Comparison of ENCODE assay signal across 35 mouse cellular contexts in the genomic region with DNA sequence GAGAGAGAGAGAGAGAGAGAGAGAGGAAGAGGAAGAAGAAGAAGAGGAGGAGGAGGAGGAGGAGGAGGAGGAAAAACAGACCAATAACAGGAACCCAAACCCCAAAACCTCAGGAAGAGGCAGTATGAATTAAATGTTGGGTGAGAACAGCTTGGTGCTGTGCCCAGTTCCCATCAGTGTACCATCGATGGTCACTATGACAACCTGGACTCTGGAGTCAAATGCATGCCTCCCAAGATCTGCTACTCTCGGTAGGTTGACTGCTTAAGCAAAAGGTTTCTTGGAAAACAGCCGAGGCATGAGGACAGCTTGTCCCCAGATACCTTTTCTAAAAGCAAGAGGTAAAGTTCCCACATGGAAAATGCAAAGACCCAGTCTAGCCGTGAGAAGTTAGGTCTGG. TPM values are rescaled to one million over a fixed set of nuclear protein-coding genes. Genes with fewer than 3 reads are reported as not detected.
DNase-seq lines count a peak whose midpoint lies in the region; ATAC-seq lines count a peak whose summit lies in the region.
"Had no signal": no experiment of that assay in that cellular context is flagged by ENCODE, and none has a peak within 500 bp of the region (broad histone marks: within the 10 kb centered on the region; RNA-seq: fewer than 3 reads in every experiment).

No protein-coding gene starts in this region.

- WGBS in forebrain, embryonic 16.5 days, result 56% methylated on average over 4 of the region's 4 CpGs
- 84% methylated on average over 4 of the region's 4 CpGs for WGBS in forebrain, embryonic 12.5 days

- peak; percentile 21 for DNase-seq in layer of hippocampus, adult 9-11 months
- DNase-seq in layer of hippocampus, postnatal 14 days (ENCODE audit: low spot score in 2 of 2), result no peak
- peak; percentile 32 to 36 for DNase-seq in right cerebral cortex, postnatal 10 days (ENCODE audit: low spot score in 2 of 2)
- no peak for DNase-seq in right cerebral cortex, postnatal 14 days
- peak; percentile 50 for DNase-seq in brain, adult 2 months (ENCODE audit: low read depth, low spot score)
- no peak for DNase-seq in retina, postnatal 1 day
- DNase-seq: cerebellum, adult 11-12 months; cerebellum, adult 9-11 months; gastrocnemius, postnatal 10 days; heart, postnatal 10 days; kidney, adult 8-10 months; thymus, postnatal 4 days had no signal

- H3K9me3 ChIP-seq in forebrain, embryonic 16.5 days (ENCODE audit: control insufficient read depth, low read length), result peaks cover 6% of the 10 kb centered on the region; the same call in 1 of the 2 replicates
- peaks cover 13% of the 10 kb centered on the region for H3K9me3 ChIP-seq in forebrain, embryonic 12.5 days
- H3K9me3 ChIP-seq: lung, embryonic 15.5 days; stomach, embryonic 15.5 days had no signal

- H3K4me2 ChIP-seq in forebrain, embryonic 16.5 days (ENCODE audit: low read length), result no peak overlapping the region
- H3K4me2 ChIP-seq in forebrain, embryonic 12.5 days, result no peak overlapping the region
- H3K4me2 ChIP-seq: embryonic facial prominence, embryonic 15.5 days; forebrain, embryonic 13.5 days; heart, embryonic 13.5 days; limb, embryonic 13.5 days; liver, embryonic 11.5 days; lung, embryonic 15.5 days; neural tube, embryonic 12.5 days; stomach, embryonic 15.5 days had no signal

- 0 out of 2 replicates have a peak, but pooled peaks have one; percentile 28 for ATAC-seq in forebrain, embryonic 16.5 days
- ATAC-seq in forebrain, embryonic 12.5 days (ENCODE audit: low FRiP score), result no peak
- ATAC-seq: forebrain, embryonic 13.5 days; intestine, embryonic 16.5 days; midbrain, embryonic 16.5 days had no signal

- no peak overlapping the region for H3K27ac ChIP-seq in forebrain, embryonic 16.5 days (ENCODE audit: low read length)
- no peak overlapping the region for H3K27ac ChIP-seq in forebrain, embryonic 12.5 days
- H3K27ac ChIP-seq: embryonic facial prominence, embryonic 10.5 days; embryonic facial prominence, embryonic 15.5 days; forebrain, embryonic 13.5 days; heart, embryonic 13.5 days; kidney, postnatal 0 days; limb, embryonic 13.5 days; lung, embryonic 15.5 days; midbrain, embryonic 10.5 days; neural tube, embryonic 12.5 days; stomach, embryonic 15.5 days had no signal

- no peak overlapping the region for H3K9ac ChIP-seq in forebrain, embryonic 16.5 days (replicated peaks; ENCODE audit: low read depth, low read length)
- no peak overlapping the region for H3K9ac ChIP-seq in forebrain, embryonic 12.5 days
- H3K9ac ChIP-seq: embryonic facial prominence, embryonic 15.5 days; forebrain, embryonic 13.5 days; heart, embryonic 13.5 days; limb, embryonic 13.5 days; lung, embryonic 15.5 days; neural tube, embryonic 12.5 days; stomach, embryonic 15.5 days had no signal

- no peaks in the 10 kb centered on the region for H3K36me3 ChIP-seq in forebrain, embryonic 16.5 days (ENCODE audit: control insufficient read depth, insufficient read depth)
- H3K36me3 ChIP-seq in forebrain, embryonic 12.5 days (replicated peaks), result no peaks in the 10 kb centered on the region
- H3K36me3 ChIP-seq: embryonic facial prominence, embryonic 10.5 days; embryonic facial prominence, embryonic 15.5 days; heart, embryonic 13.5 days; limb, embryonic 13.5 days; lung, embryonic 15.5 days; midbrain, embryonic 10.5 days; neural tube, embryonic 12.5 days; stomach, embryonic 15.5 days had no signal

- H3K27me3 ChIP-seq in forebrain, embryonic 16.5 days (replicated peaks; ENCODE audit: control insufficient read depth, insufficient read depth, low read length), result no peaks in the 10 kb centered on the region
- no peaks in the 10 kb centered on the region for H3K27me3 ChIP-seq in forebrain, embryonic 12.5 days
- H3K27me3 ChIP-seq: embryonic facial prominence, embryonic 15.5 days; forebrain, embryonic 13.5 days; heart, embryonic 13.5 days; limb, embryonic 13.5 days; lung, embryonic 15.5 days; neural tube, embryonic 12.5 days; stomach, embryonic 15.5 days had no signal

- no peak overlapping the region for H3K4me3 ChIP-seq in forebrain, embryonic 16.5 days (replicated peaks; ENCODE audit: low read length)
- no peak overlapping the region for H3K4me3 ChIP-seq in forebrain, embryonic 12.5 days (replicated peaks)
- H3K4me3 ChIP-seq: embryonic facial prominence, embryonic 10.5 days; embryonic facial prominence, embryonic 15.5 days; forebrain, embryonic 13.5 days; heart, embryonic 13.5 days; limb, embryonic 13.5 days; lung, embryonic 15.5 days; midbrain, embryonic 10.5 days; myocyte; neural tube, embryonic 12.5 days; stomach, embryonic 15.5 days had no signal

- no peaks in the 10 kb centered on the region for H3K4me1 ChIP-seq in forebrain, embryonic 16.5 days (replicated peaks; ENCODE audit: control insufficient read depth, insufficient read depth, low read length)
- no peaks in the 10 kb centered on the region for H3K4me1 ChIP-seq in forebrain, embryonic 12.5 days
- H3K4me1 ChIP-seq: embryonic facial prominence, embryonic 10.5 days; embryonic facial prominence, embryonic 15.5 days; forebrain, embryonic 13.5 days; heart, embryonic 13.5 days; limb, embryonic 13.5 days; lung, embryonic 15.5 days; midbrain, embryonic 10.5 days; neural tube, embryonic 12.5 days; stomach, embryonic 15.5 days had no signal

RNA-seq across cellular contexts. Expression of gene Chrna9, which starts 25.4 kb away (rescaled TPM):
- polyA plus RNA-seq in forebrain, embryonic 16.5 days (2015; fragmentation: Nextera tagmentation; extraction: Ambion mirVana), result not detected in 2 replicates
- not detected in 2 replicates for polyA plus RNA-seq in forebrain, embryonic 12.5 days (2016; fragmentation: Nextera tagmentation; extraction: Ambion mirVana)
- not detected for total RNA-seq in layer of hippocampus, postnatal 14 days (2021)
- total RNA-seq: adrenal gland, postnatal 36 days; hematopoietic stem cell, adult 5-6 weeks; left cerebral cortex, adult 18-20 months; left cerebral cortex, postnatal 25 days; megakaryocyte progenitor cell, adult 5-6 weeks; MEL had no signal
- polyA plus RNA-seq: embryonic facial prominence, embryonic 15.5 days; forebrain, embryonic 13.5 days; gonadal fat pad, adult 2 months; heart, embryonic 13.5 days; intestine, embryonic 16.5 days; liver, embryonic 11.5 days; midbrain, embryonic 16.5 days; myocyte; neural tube, embryonic 12.5 days; stomach, embryonic 15.5 days had no signal

RNA-seq across cellular contexts. Expression of gene Rhoh, which starts 48.3 kb away (rescaled TPM):
- 0.30 and 0.31 TPM in 2 replicates for polyA plus RNA-seq in forebrain, embryonic 16.5 days (2015; fragmentation: Nextera tagmentation; extraction: Ambion mirVana)
- polyA plus RNA-seq in forebrain, embryonic 12.5 days (2016; fragmentation: Nextera tagmentation; extraction: Ambion mirVana), result 0.15 and 0.59 TPM in 2 replicates
- total RNA-seq in layer of hippocampus, postnatal 14 days (2021), result 1 to 10 TPM in 1 of 2 experiments, under 1 TPM in 1; 0.76 to 1.8 TPM

Comparison
In these comparisons a context has a peak if more than half of its experiments do, and no peak if none do; other contexts are left out.
1. DNase-seq: peak in layer of hippocampus, adult 9-11 months (single experiment), right cerebral cortex, postnatal 10 days (2 of 2) and brain, adult 2 months (single experiment); none in layer of hippocampus, postnatal 14 days (0 of 2), right cerebral cortex, postnatal 14 days (single experiment) and retina, postnatal 1 day (single experiment).